Mouse (Mus musculus) kidney, postnatal 14 days (tissue): Measurements from ENCODE around the gene Vmn2r88.
"Not testable (repeated sequence)": the region's sequence is repeated elsewhere in the genome, so short reads cannot be mapped to it uniquely, and the experiment has no call there.

Source experiments
- DNase-seq: peaks from one replicate; pipeline ENCODE4 v3.0.0; 2022; ENCODE audit warnings: mixed read lengths

The Vmn2r88 gene

DNA sequence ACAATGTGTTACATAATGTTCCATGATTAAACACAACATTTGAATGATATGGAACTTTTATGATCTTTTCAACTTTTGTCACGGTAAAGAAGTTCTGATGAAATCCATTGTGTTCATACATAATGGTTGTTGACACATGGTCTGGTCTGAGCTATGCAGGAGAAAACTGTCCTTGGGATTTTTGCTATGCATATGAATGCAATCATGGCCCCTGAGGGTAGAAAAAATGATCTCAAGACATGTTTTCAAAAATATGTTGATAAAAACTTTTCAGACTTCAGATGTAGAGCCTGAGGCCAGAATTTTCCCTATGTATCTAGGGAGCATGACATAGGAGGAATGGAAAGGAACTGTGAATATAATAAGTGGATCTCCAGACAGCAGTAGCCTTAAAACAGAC, at the start of gene Vmn2r88:
Vmn2r88 (plus strand) TSS at position 301 of the 400 bp plus-strand sequence.
- no peak for DNase-seq

DNA sequence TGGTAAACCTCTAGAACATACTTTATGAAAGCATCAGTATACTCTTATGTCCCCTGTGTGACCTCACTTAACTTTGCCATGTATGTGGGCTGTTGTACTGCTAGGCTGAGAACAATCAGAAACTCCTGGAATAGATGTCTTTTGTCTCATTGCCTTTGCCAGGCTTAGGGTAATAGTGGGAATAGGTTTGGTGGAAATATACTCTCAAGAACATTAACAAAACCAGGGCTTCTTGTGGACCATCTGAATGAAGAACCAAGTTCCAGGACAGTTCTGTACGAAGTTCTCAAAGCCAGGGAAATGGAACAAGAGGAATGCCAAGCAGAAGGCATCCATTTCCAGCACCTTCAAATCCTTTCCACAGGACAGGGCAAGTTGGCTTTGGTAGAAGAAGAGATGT, 49.2 kb upstream of the Vmn2r88 start, which contains the start of gene Gm7247:
Gm7247 (plus strand) TSS at position 301 of the 400 bp plus-strand sequence.
- no peak for DNase-seq

DNA sequence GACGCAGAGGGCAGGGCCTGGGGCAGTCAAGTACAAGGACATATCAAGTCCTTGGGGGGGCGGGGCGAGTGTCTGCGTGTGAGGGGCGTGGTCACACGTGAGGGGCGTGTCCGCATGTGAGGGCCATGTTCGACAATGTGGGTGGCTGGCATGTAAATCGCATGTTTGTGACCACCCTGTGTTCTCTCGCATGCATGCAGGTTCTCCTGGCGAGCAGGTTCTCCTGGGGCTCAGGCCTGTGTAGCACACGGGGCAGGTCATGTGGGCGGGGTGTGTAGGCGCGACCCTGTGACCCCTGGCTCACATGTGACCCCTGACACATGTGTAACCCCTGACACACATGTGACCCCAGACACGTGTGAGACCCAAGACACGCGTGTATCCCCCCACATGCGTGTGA, 27.8 kb upstream of the Vmn2r88 start:
- DNase-seq = no peak

DNA sequence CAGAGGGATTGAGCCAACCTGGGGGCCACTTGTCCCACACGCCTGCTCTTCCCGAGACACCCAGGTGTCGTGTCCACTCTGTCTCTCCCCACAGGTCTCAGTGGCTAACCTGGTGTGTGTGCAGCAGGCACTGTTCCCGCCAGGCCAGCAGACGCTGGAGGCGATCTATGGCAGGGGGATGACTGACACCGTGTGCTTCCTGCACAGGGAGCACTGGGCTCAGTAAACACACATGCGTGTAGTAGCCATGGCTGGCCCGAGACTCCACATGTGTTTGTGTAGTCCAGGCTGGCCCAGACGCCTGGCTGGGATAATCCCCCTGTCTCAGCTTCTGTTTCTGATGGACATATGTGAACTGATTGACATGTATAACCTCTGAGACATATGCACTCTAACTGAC, 26.3 kb upstream of the Vmn2r88 start:
- no peak for DNase-seq

DNA sequence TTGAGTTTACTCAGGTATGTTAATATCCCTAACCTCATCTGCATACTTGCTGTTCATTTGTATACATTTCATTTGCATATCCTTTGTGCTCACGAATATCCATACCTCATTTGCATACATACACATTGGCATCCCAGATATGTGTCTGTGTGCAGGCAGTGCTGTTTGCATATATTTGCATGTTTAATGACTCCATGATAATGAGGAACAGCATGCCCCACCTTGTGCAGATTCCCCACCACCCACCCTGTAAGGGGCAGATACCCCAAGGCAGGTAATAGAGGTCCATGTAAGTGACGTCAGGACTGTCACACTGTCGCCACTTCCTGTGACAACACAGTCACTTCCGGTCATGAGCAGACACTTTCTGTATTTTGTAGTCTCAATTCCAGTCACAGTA, 24.9 kb upstream of the Vmn2r88 start:
- DNase-seq = no peak

DNA sequence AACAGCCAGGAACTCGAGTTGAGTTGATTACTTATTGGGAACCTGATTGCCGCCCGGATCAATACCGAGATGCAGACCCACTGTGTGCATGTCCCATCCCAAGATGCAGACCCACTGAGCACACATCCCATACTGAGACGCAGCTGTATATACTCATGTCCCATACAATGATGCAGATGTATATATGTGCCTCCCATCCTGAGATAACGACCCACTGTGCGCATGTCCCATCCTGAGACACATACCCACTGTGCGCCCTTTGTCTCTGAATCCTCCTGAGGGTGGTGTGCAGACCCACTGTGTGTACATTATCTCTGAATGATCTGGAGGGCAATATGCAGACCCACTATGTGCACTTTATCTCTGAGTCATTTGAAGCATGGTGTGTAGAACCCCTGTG, 22.9 kb upstream of the Vmn2r88 start:
- no peak for DNase-seq

DNA sequence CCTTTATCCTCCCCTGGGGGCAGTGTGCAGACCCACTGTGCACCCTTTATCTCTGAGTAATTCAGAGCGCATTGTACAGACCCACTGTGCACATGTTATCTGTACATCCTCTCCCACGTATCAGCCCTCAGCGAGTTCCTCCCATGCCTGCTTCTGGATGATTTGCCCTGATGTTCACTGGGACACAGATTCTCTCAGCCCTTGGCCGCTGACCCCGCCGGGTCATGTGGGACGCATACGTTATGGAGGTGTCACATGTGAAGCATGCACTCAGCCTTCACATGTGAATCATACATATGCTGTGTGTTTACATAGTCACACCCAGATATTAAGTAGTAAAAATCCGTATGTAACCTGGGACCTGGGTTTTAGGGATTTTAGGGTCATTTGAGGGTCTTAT, 22.4 kb upstream of the Vmn2r88 start:
- no peak for DNase-seq

DNA sequence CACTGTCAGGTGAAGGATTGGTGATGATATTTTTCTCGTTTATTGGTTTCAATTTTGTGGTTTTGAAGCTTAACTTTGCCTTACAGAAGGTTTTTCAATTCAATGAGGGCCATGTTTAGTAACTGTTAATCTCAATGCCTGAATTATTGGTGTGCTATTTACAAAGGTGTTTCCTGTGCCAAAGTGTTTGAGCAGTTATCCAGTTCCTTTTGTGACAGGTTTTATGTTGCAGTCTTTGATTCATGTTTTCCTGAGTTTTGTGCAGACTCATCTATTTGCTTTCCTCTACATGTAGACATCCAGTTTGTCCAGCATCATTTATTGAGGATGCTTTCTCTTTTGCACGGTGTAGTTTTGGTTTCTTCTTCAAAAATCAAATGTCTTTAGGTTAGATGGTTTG, 13.3 kb downstream of the Vmn2r88 start:
- no peak for DNase-seq

DNA sequence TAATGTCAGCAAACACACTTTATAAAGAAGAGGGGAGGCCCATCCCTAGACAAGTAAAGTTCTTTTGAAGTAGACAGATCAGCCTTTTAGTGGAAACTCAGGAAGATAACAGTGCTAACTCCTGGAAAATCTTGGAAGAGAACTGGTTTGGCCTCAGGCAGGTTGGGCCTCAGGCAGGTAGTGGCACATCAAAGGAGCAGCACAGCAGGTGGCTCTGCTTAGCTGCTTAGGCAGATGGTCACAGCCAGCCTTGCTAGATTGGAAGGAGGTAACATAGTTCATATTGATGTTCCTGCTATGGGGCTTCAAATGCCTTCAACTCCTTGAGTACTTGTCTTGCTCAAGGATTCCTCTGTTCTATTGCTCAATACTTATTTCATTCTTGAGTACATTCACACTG, 19.5 kb downstream of the Vmn2r88 start:
- not testable (repeated sequence) for DNase-seq

DNA sequence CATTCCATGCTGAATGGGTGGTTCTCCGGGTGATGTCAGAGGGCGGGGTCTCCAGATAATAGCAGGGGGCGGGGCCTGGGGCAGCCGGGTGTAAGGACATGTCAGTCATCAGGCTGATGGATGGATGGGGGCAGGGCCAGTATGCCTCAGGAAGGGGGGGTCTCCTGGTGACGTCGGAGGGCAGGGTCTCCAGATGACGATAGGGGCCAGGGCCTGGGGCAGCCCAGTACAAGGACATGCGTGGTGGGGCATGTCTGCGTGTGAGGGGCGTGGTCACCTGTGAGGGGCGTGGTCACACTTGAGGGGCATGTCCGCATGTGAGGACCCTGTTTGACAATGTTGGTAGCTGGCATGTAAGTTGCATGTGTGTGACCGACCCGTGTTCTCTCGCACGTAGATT, 23.9 kb downstream of the Vmn2r88 start:
- no peak for DNase-seq

DNA sequence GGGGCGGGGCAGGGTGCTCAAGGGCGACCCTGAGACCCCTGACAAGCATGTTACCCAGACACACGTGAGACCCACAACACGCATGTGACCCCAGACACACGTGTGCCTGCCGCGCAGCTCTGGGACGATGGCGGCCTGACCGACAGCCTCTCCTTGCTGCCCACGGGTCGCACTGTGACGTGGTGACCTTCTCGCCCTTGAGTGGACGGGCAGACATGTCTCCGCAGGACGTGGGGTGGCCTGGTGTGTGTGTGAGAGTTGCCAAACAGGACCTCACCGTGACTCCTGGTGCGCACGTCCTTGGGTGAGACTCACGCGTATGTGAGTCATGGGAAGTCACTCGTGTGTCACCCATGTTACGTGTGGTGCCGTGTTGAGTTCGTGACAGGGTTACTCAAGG, 24.4 kb downstream of the Vmn2r88 start:
- DNase-seq = no peak

DNA sequence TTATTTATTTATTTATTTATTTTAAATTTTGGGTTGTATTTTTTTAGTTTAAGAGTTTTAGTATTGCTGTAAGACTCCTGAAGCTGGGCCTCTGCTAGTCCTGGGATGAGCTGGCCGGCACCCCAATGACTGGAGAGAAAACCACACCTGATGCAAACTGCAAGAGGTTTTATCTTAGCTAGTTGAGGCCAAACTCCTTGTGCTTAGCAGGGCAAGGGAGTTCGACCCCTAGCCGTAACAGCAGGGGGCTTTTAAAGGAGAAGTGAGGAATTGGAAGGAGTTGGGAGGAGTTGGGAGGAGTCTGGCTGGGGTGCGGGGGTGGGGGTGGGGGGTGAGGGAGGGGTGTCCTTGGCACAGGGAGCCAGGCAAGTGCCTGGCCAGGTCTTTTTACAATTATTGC, 28.3 kb downstream of the Vmn2r88 start:
- DNase-seq = no peak

DNA sequence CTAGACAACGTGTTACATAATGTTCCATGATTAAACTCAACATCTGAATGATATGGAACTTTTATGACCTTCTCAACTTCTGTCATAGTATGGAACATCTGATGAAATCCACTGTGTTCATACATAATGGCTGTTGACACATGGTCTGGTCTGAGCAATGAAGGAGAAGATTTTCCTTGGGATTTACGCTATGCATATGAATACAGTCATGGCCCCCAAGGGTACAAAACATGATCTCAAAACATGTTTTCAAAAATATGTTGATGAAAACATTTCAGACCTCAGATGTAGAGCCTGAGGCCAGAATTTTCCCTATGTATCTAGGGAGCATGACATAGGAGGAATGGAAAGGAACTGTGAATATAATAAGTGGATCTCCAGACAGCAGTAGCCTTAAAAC, 40.9 kb downstream of the Vmn2r88 start, which contains the start of gene Vmn2r89:
Vmn2r89 (plus strand) TSS at position 301 of the 400 bp plus-strand sequence.
- DNase-seq = not testable (repeated sequence)
